Mouse (Mus musculus) testis, adult 2 months (tissue): ENCODE data around the gene Nova2.

ENCODE experiments used
- CTCF ChIP-seq: fragments of 200-500 bp; IDR thresholded peaks from 2 replicates; pipeline ENCODE4 v1.5.1; 2012; ENCODE audit warnings: low read depth, mild to moderate bottlenecking, inconsistent platforms, low read length, moderate library complexity; ENCODE audit not compliant: control insufficient read depth, insufficient read depth, insufficient replicate concordance
- POLR2A ChIP-seq: fragments of 200-500 bp; IDR thresholded peaks from 2 replicates; pipeline ENCODE4 v1.6.1; 2012; ENCODE audit warnings: low read depth, mild to moderate bottlenecking, inconsistent platforms, low read length, moderate library complexity; ENCODE audit not compliant: control insufficient read depth

DNA sequence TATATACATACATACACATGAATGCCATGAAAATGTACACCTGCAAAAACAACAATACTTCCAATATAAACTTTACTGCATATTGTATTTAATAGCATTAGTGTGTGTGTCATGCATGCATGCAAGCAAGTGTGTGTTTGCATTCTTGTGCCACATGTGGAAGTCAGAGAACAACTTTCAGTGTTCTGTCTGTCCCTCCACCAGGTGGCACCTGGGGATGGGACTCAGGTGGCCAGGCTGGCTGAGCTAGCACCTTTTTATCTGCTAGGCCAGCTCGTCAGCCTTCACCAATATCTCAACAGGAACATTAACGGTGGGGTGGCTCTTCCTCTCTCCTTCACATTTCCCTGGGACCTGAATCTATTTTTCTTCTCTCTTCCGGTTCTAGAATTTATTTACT, 23.2 kb upstream of the Nova2 start:
- TF ChIP-seq CTCF (no peak), POLR2A (no peak)
